Mouse (Mus musculus): ENCODE results near the gene Cdc45. TPM values are rescaled to one million over a fixed set of nuclear protein-coding genes. Genes with fewer than 3 reads are reported as not detected.

The Cdc45 gene
- polyA plus RNA-seq, 1 experiment from 2014 or later, result 9.6 TPM

- Histone ChIP-seq H3K4me3 (ENCODE audit: low read length) (peak overlapping the region; percentile 52), H3K27me3 (replicated peaks; ENCODE audit: control insufficient read depth, insufficient read depth, low read length) (peaks cover 41% of the 10 kb centered on the region), H3K27ac (ENCODE audit: low read depth, low read length) (peak overlapping the region; percentile 44; the same call in 1 of the 2 replicates), H3K36me3 (ENCODE audit: control insufficient read depth, insufficient read depth, low read length) (no peaks in the 10 kb centered on the region), H3K9ac (ENCODE audit: low read depth, low read length) (peak overlapping the region; percentile 63), H3K4me2 (ENCODE audit: low read length) (peak overlapping the region; percentile 63), H3K4me1 (ENCODE audit: control insufficient read depth, insufficient read depth, low read depth, low read length) (peaks cover 9% of the 10 kb centered on the region), H3K9me3 (ENCODE audit: control insufficient read depth, low read length) (no peaks in the 10 kb centered on the region)
- WGBS, result 2% methylated on average over 77 of the region's 80 CpGs
- peak; percentile 74 for ATAC-seq
Measured at GRCm38 (mm10) chr16:18777101-18778080, 34.4 kb downstream of the Cdc45 start.

- peaks cover 9% of the 10 kb centered on the region for H3K4me1 ChIP-seq (ENCODE audit: control insufficient read depth, insufficient read depth, low read depth, low read length)
- peaks cover 41% of the 10 kb centered on the region for H3K27me3 ChIP-seq (replicated peaks; ENCODE audit: control insufficient read depth, insufficient read depth, low read length)
- H3K36me3 ChIP-seq (ENCODE audit: control insufficient read depth, insufficient read depth, low read length), result no peaks in the 10 kb centered on the region
- 3% methylated on average over 18 of the region's 19 CpGs for WGBS
- ATAC-seq, result peak; percentile 51
- H3K9ac ChIP-seq (ENCODE audit: low read depth, low read length), result peak within 1 kb of the TSS; percentile 63
- H3K4me3 ChIP-seq (ENCODE audit: low read length), result peak within 1 kb of the TSS; percentile 52
- peak within 1 kb of the TSS; percentile 44; the same call in 1 of the 2 replicates for H3K27ac ChIP-seq (ENCODE audit: low read depth, low read length)
- no peaks in the 10 kb centered on the region for H3K9me3 ChIP-seq (ENCODE audit: control insufficient read depth, low read length)
- H3K4me2 ChIP-seq (ENCODE audit: low read length), result peak within 1 kb of the TSS; percentile 63
Measured at GRCm38 (mm10) chr16:18776556-18777100, 35.2 kb downstream of the Cdc45 start, which contains the start of gene Cldn5. Gene Cldn5, plus strand, starts transcription at chr16:18776847.

- no peak for ATAC-seq
- Histone ChIP-seq H3K4me1 (ENCODE audit: control insufficient read depth, insufficient read depth, low read depth, low read length) (peaks cover 9% of the 10 kb centered on the region), H3K9ac (ENCODE audit: low read depth, low read length) (no peak overlapping the region), H3K4me2 (ENCODE audit: low read length) (peak overlapping the region; percentile 63), H3K36me3 (ENCODE audit: control insufficient read depth, insufficient read depth, low read length) (no peaks in the 10 kb centered on the region), H3K4me3 (ENCODE audit: low read length) (peak overlapping the region; percentile 52), H3K27ac (ENCODE audit: low read depth, low read length) (no peak overlapping the region), H3K27me3 (replicated peaks; ENCODE audit: control insufficient read depth, insufficient read depth, low read length) (peaks cover 41% of the 10 kb centered on the region), H3K9me3 (ENCODE audit: control insufficient read depth, low read length) (no peaks in the 10 kb centered on the region)
- 22% methylated on average over 18 of the region's 18 CpGs for WGBS
Measured at GRCm38 (mm10) chr16:18775621-18776555, 35.9 kb downstream of the Cdc45 start.

GRCm38 (mm10) chr16:18773936-18774335, 37.9 kb downstream of the Cdc45 start:
- Histone ChIP-seq H3K27ac (ENCODE audit: low read depth, low read length) (no peak overlapping the region), H3K4me2 (ENCODE audit: low read length) (no peak overlapping the region), H3K27me3 (replicated peaks; ENCODE audit: control insufficient read depth, insufficient read depth, low read length) (peaks cover 35% of the 10 kb centered on the region), H3K4me1 (ENCODE audit: control insufficient read depth, insufficient read depth, low read depth, low read length) (peaks cover 9% of the 10 kb centered on the region), H3K9ac (ENCODE audit: low read depth, low read length) (no peak overlapping the region; the same call in 1 of the 2 replicates), H3K9me3 (ENCODE audit: control insufficient read depth, low read length) (no peaks in the 10 kb centered on the region), H3K4me3 (ENCODE audit: low read length) (no peak overlapping the region), H3K36me3 (ENCODE audit: control insufficient read depth, insufficient read depth, low read length) (no peaks in the 10 kb centered on the region)
- WGBS, result 32% methylated on average over 2 of the region's 2 CpGs
- no peak for ATAC-seq

- no peak overlapping the region for H3K9ac ChIP-seq (ENCODE audit: low read depth, low read length)
- no peak overlapping the region for H3K4me2 ChIP-seq (ENCODE audit: low read length)
- H3K9me3 ChIP-seq (ENCODE audit: control insufficient read depth, low read length), result no peaks in the 10 kb centered on the region
- no peaks in the 10 kb centered on the region for H3K4me1 ChIP-seq (ENCODE audit: control insufficient read depth, insufficient read depth, low read depth, low read length)
- no peak overlapping the region for H3K4me3 ChIP-seq (ENCODE audit: low read length)
- H3K27me3 ChIP-seq (replicated peaks; ENCODE audit: control insufficient read depth, insufficient read depth, low read length), result no peaks in the 10 kb centered on the region
- WGBS, result 58% methylated on average over 1 of the region's 1 CpGs
- ATAC-seq, result no peak
- H3K27ac ChIP-seq (ENCODE audit: low read depth, low read length), result no peak overlapping the region
- no peaks in the 10 kb centered on the region for H3K36me3 ChIP-seq (ENCODE audit: control insufficient read depth, insufficient read depth, low read length)
Measured at GRCm38 (mm10) chr16:18769501-18769900, 42.3 kb downstream of the Cdc45 start.

- no peak for ATAC-seq
- Histone ChIP-seq H3K4me3 (ENCODE audit: low read length) (no peak overlapping the region), H3K4me1 (ENCODE audit: control insufficient read depth, insufficient read depth, low read depth, low read length) (no peaks in the 10 kb centered on the region), H3K9ac (ENCODE audit: low read depth, low read length) (no peak overlapping the region), H3K27me3 (replicated peaks; ENCODE audit: control insufficient read depth, insufficient read depth, low read length) (no peaks in the 10 kb centered on the region), H3K4me2 (ENCODE audit: low read length) (no peak overlapping the region), H3K36me3 (ENCODE audit: control insufficient read depth, insufficient read depth, low read length) (no peaks in the 10 kb centered on the region), H3K27ac (ENCODE audit: low read depth, low read length) (no peak overlapping the region), H3K9me3 (ENCODE audit: control insufficient read depth, low read length) (no peaks in the 10 kb centered on the region)
- 85% methylated on average over 4 of the region's 4 CpGs for WGBS
Measured at GRCm38 (mm10) chr16:18766390-18766789, 45.4 kb downstream of the Cdc45 start.

GRCm38 (mm10) chr16:18762960-18763359, 48.8 kb downstream of the Cdc45 start:
- H3K4me3 ChIP-seq (ENCODE audit: low read length), result no peak overlapping the region
- 80% methylated on average over 3 of the region's 3 CpGs for WGBS
- H3K4me2 ChIP-seq (ENCODE audit: low read length), result no peak overlapping the region
- no peak overlapping the region for H3K27ac ChIP-seq (ENCODE audit: low read depth, low read length)
- no peaks in the 10 kb centered on the region for H3K4me1 ChIP-seq (ENCODE audit: control insufficient read depth, insufficient read depth, low read depth, low read length)
- no peaks in the 10 kb centered on the region for H3K36me3 ChIP-seq (ENCODE audit: control insufficient read depth, insufficient read depth, low read length)
- no peak overlapping the region for H3K9ac ChIP-seq (ENCODE audit: low read depth, low read length)
- ATAC-seq, result no peak
- H3K27me3 ChIP-seq (replicated peaks; ENCODE audit: control insufficient read depth, insufficient read depth, low read length), result no peaks in the 10 kb centered on the region
- no peaks in the 10 kb centered on the region for H3K9me3 ChIP-seq (ENCODE audit: control insufficient read depth, low read length)

- Histone ChIP-seq H3K36me3 (ENCODE audit: control insufficient read depth, insufficient read depth, low read length) (no peaks in the 10 kb centered on the region), H3K4me1 (ENCODE audit: control insufficient read depth, insufficient read depth, low read depth, low read length) (no peaks in the 10 kb centered on the region), H3K4me3 (ENCODE audit: low read length) (no peak overlapping the region), H3K9me3 (ENCODE audit: control insufficient read depth, low read length) (no peaks in the 10 kb centered on the region), H3K27ac (ENCODE audit: low read depth, low read length) (no peak overlapping the region), H3K9ac (ENCODE audit: low read depth, low read length) (no peak overlapping the region), H3K27me3 (replicated peaks; ENCODE audit: control insufficient read depth, insufficient read depth, low read length) (no peaks in the 10 kb centered on the region), H3K4me2 (ENCODE audit: low read length) (no peak overlapping the region)
- ATAC-seq, result no peak
- WGBS, result 91% methylated on average over 4 of the region's 4 CpGs
Measured at GRCm38 (mm10) chr16:18761734-18762133, 50.1 kb downstream of the Cdc45 start.

Data from hindbrain, embryonic 16.5 days (tissue).